Mouse (Mus musculus): ENCODE measurements around the gene Cyp2e1.
"Not testable (repeated sequence)": the region's sequence is repeated elsewhere in the genome, so short reads cannot be mapped to it uniquely, and the experiment has no call there.

Cyp2e1 gene

GRCm38 (mm10) chr7:140763447-140764020 lies at the start of gene Cyp2e1:
Cyp2e1 (plus strand) TSS chr7:140763739.
- DNase-seq (ENCODE audit: low spot score in 2 of 2) = no peak

GRCm38 (mm10) chr7:140717155-140718055 lies 46.1 kb upstream of the Cyp2e1 start:
- peak; percentile 11 to 46 for DNase-seq (ENCODE audit: low spot score in 2 of 2)

GRCm38 (mm10) chr7:140721095-140721494 lies 42.4 kb upstream of the Cyp2e1 start:
- no peak for DNase-seq (ENCODE audit: low spot score in 2 of 2)

DNA sequence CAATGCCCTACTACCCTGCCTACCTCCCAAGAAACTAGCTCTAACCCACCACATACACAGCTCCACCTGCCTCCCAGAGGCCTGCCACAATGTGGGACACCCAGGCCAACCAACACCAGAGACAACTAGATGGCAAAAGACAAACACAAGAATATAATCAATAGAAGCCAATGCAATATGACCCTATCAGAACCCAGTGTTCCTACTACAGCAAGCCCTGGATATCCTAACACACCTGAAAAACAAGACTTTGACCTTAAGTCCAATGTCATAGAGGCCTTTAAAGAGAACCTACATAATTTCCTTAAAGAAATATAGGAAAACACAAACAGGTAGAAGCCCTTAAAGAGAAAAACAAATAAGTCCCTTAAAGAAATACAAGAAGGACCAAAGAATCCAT lies 38.0 kb upstream of the Cyp2e1 start:
- no peak for DNase-seq (ENCODE audit: low spot score in 2 of 2)

- no peak for DNase-seq (ENCODE audit: low spot score in 2 of 2)
These were observed 30.4 kb upstream of the Cyp2e1 start for GRCm38 (mm10) chr7:140733162-140733561.

- no peak for DNase-seq (ENCODE audit: low spot score in 2 of 2)
These were observed 16.1 kb upstream of the Cyp2e1 start for GRCm38 (mm10) chr7:140747402-140747801.

GRCm38 (mm10) chr7:140748116-140748826 lies 15.3 kb upstream of the Cyp2e1 start:
- no peak for DNase-seq (ENCODE audit: low spot score in 2 of 2)

DNA sequence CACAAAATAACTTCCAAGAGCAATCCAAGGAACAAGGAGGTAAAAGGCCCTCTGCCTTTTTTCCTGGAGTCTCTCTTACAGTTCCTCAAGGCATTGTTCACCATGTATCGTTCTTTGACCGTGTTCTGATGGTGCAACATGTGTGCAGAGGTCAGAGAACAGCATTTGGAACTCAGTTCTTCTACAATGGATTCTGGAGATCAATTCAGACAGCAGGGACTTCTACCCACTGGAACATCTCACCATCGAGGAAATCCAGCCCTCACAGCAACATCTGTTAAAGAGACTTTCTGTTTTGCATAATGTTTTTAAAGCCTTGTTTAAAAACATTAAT lies 14.7 kb upstream of the Cyp2e1 start:
- no peak for DNase-seq (ENCODE audit: low spot score in 2 of 2)

GRCm38 (mm10) chr7:140754556-140754955 lies 9.0 kb upstream of the Cyp2e1 start:
- no peak for DNase-seq (ENCODE audit: low spot score in 2 of 2)

GRCm38 (mm10) chr7:140756151-140756854 lies 7.2 kb upstream of the Cyp2e1 start:
- no peak for DNase-seq (ENCODE audit: low spot score in 2 of 2)

DNA sequence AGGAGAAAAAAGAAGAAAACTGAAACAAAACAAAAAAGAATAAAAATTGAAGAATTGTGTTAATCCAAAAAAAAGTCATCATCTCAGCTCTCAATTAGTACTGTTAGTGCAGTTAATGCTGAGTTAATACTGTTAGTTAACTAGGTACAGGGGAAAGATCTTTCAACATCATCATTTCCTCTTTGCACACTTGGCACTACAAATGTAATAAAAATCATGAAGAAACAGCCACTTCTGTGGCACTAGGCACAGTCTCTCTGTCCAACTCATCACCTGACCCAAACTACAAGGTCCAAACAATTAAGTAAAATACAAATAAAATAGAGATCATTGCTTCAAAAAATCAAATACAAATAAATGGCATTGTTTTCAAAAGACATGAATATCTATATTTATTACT lies 2.9 kb upstream of the Cyp2e1 start:
- no peak for DNase-seq (ENCODE audit: low spot score in 2 of 2)

- not testable (repeated sequence) for DNase-seq (ENCODE audit: low spot score in 2 of 2)
These were observed 1.9 kb downstream of the Cyp2e1 start for GRCm38 (mm10) chr7:140765391-140765790.

- DNase-seq (ENCODE audit: low spot score in 2 of 2) = no peak
These were observed 2.6 kb downstream of the Cyp2e1 start for GRCm38 (mm10) chr7:140765888-140766739.

GRCm38 (mm10) chr7:140780548-140780947 lies 17.0 kb downstream of the Cyp2e1 start:
- DNase-seq (ENCODE audit: low spot score in 2 of 2) = no peak

DNA sequence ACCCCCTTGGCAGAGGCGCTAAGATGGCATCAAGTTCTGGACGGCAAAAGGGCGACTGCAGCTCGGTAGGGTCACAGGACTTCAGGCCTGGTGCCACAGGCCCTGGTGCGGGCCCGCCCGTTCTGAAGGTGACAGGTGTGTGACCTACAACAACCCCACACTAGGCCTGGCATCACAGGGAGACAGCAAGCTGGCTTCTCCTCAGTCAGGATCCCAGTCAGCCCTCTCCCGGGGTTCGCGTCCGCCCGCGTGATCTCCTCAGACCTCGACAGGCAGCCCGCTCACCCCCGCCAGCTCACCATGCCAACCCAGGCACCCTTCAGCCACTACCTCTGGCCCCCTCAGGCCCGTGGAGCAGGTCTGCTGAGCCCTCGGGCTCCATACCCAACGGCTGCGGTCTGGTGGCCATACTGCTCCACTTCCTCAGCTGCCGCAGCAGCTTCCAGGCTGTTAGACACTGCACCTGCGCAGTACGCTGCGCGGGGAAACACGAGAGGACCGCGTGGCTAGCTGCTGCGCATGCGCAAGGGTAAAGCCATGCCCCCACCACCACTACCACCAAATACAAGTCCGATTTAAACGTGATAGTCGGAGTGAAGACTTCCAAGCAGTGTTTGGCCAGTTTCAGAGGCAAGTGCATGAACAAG lies 24.0 kb downstream of the Cyp2e1 start, which contains the start of gene Syce1:
Gene Syce1 (minus strand): TSS at position 447 of the 647 bp plus-strand sequence.
- DNase-seq (ENCODE audit: low spot score in 2 of 2) = no peak

DNA sequence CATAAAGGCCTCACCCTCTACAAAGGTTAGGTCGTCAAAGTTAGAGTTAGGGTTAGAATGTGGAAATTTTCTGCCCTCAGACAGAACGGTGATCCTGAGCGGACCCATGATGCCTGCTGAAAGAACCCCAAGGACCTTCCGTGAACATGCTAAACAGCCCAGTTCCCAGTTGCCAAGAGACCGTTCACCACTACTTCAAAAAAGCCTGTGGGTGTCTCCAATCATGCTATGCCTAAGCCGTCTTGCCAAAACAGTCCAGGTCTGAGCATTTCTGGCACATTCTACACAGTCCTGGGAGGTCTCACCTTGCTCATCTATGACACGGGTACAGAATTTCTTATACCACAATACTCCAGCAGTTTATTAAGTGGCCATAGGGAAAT lies 24.5 kb downstream of the Cyp2e1 start:
- DNase-seq (ENCODE audit: low spot score in 2 of 2) = no peak

DNA sequence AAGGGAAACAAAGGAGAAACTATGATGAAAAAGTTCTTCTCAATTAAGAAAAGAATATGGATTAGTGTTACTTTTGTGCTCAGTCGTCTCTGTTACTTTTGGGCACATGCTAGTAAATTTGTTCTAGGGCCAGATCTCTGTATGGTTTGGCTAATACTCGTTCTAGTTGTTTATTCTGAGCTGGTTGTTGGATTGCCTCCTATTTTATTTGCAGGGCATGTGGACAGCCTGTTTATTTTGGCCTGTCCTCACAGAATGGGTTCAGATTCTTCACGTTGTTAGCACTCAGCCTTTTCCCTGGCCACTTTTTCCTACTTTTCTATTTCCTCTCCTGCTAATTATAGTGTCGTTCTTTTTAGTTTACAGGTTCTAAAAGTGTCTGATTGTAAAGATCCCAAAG lies 30.0 kb downstream of the Cyp2e1 start:
- DNase-seq (ENCODE audit: low spot score in 2 of 2) = no peak

DNA sequence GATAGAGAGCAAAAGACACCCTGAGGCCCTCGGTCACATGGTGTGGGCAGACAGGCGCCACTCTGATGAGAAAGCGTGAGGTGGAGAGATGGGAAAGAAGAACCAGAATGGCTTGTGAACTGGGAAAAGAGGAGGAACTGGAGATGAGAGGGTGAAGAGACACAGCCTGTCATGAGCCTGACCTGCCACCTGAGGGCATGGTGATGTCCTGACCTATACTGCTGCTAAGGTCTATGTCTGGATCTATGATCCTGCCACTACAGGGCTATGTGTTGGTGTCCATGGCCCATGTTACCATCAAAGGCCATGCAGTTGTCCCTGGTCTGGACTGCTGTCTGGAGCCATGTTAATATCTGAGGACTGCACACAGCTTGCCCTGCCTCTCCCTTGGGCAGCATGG lies 34.1 kb downstream of the Cyp2e1 start:
- DNase-seq (ENCODE audit: low spot score in 2 of 2) = no peak

DNA sequence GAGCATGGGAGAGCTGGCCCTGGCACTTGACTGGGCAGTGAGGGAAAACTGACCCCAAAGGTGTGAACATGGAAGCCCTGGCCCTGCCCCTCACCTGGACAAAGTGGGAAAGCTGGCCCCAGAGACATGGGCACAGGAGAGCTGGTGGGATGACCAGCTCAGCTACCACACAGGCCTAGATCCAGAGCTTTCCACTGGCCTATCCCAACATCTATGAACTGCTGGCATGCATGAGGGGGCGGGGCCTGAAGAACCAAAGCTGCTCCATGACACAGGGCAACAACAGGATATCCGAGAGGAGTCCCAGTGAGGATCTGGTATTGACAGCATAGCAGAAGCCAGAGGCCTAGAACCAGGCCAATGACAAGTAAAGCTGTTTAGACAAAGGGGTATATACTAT lies 34.7 kb downstream of the Cyp2e1 start:
- DNase-seq (ENCODE audit: low spot score in 2 of 2) = no peak

DNA sequence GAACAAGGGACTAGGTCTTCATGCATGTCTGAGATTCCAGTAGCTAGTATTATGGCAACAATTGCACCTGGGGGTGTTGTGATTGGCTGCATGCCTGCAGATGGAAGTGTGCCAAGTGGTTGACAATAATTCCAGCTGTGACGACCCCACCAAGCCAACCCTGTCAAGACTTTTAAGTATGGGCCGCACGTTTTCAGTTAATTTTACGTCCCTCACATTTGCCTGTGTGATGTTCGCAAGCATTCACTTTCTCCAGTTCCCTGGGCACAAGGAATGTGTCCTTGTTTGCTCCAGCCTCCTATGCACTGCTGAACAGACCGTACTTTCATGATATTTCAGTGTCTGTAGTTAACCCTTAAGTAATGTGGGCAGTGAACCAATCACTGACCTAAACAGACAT lies 39.1 kb downstream of the Cyp2e1 start:
- no peak for DNase-seq (ENCODE audit: low spot score in 2 of 2)

DNA sequence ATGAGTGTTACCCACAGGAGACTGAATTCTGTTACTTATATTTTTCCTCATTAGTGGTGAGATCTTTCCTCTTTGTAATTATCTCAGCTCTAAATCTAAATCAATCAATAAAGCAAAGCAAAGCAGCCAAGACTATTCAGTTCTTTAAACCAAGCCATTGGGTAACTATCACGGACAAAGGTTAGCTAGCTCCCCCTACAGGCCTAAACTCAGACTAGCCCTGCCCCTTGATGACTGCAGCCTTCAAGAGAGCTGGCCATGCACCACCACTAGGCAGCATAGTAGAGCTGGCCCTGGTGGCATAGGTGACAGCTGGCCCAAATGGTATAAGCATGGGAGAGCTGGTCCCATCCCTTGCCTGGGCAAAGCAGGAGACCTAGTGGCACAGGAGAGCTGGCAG lies 42.2 kb downstream of the Cyp2e1 start:
- DNase-seq (ENCODE audit: low spot score in 2 of 2) = peak; percentile 45 to 49

Data from right cerebral cortex, postnatal 36 days (tissue).